Mouse (Mus musculus) brain, embryonic 18.5 days (tissue): Measurements from ENCODE around the gene Calhm1.

Experiments
- DNase-seq: peaks from one replicate; pipeline ENCODE4 v3.0.0-alpha.2; 2012; ENCODE audit warnings: low read depth, low spot score

Gene Calhm1

DNA sequence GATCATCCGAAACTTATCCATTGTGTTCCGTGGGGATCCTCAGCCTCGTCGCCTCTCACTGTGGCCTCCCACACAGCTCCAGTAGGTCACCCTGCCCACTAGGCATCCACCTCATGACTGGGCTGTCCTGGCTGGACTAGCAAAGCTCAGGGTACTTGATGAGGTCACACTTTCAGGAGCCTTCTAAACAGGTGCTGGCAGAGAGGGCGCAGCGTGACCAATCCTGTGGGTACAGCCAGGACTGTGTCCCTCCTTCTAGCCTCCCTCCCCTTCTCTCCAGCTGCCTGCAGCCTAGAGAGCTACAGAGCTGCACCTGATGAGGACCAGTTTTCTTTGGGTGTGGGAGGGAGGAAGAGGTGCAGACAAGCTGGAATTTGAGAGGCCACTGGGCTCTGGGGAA, at the start of gene Calhm1:
Gene Calhm1, minus strand, starts transcription at position 101 of the 400 bp plus-strand sequence.
- no peak for DNase-seq

DNA sequence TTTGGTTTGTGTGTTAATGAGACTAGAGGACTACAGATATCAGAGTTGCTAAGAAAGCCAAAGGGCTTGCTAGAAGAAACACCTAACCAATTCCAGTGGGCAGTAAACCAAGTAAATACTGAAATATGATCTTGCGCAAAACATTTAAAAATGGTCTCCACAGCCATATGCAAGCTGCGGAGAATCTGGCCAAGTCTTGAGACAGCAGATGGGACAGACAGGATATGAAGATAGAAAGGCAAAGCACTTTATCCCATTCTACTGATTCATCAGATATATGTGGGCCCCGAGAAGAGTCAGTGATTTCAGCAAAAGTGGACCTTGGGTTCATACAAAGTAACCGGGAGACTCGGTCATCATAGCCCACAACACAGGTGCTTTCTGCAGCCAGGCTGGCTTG, 48.1 kb upstream of the Calhm1 start:
- DNase-seq: no peak

GRCm38 (mm10) chr19:47188515-47189128, 44.6 kb upstream of the Calhm1 start:
- no peak for DNase-seq

GRCm38 (mm10) chr19:47186514-47187275, 42.6 kb upstream of the Calhm1 start:
- DNase-seq: no peak

GRCm38 (mm10) chr19:47184736-47185135, 40.7 kb upstream of the Calhm1 start:
- DNase-seq: no peak

DNA sequence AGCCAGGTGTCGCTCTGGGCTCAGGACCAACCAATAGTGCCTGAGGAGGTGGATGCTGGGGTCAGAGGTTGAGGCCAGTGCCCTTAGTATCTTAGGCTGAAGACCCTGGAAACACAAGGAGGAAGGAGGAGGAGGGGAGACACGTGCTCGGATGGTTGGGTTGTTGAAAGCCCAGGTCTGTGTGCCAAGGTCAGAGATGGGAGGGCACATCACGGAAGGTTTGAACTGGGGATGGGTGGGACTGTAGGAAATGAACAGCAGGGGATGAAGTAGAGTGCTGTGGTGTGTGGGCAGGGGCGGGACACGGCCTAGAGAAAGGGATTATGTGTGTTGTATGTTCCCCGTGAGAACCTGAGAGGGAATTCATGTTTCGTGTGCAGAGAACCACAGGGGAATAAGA, 40.2 kb upstream of the Calhm1 start:
- no peak for DNase-seq

DNA sequence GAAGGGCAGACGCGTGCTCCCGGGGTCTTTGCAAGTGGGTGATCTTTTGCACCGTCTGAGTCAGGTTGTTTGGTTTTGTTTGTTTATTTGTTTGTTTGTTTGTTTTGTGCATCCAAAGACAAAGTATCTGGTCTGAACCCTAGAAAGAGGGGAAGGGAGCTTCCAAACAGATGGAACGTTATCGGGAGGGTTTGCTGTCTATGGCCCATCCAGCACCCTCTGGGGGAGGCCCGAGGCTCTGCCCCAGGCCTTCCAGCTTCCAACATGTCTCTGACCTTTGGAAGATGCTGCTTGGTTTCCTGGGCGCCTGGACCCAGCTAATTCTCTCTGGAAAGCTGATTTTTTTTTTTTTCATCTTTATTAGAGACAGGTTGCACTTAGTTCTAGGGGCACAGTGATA, 36.0 kb upstream of the Calhm1 start:
- no peak for DNase-seq

GRCm38 (mm10) chr19:47179272-47179809, 35.3 kb upstream of the Calhm1 start:
- DNase-seq: no peak

DNA sequence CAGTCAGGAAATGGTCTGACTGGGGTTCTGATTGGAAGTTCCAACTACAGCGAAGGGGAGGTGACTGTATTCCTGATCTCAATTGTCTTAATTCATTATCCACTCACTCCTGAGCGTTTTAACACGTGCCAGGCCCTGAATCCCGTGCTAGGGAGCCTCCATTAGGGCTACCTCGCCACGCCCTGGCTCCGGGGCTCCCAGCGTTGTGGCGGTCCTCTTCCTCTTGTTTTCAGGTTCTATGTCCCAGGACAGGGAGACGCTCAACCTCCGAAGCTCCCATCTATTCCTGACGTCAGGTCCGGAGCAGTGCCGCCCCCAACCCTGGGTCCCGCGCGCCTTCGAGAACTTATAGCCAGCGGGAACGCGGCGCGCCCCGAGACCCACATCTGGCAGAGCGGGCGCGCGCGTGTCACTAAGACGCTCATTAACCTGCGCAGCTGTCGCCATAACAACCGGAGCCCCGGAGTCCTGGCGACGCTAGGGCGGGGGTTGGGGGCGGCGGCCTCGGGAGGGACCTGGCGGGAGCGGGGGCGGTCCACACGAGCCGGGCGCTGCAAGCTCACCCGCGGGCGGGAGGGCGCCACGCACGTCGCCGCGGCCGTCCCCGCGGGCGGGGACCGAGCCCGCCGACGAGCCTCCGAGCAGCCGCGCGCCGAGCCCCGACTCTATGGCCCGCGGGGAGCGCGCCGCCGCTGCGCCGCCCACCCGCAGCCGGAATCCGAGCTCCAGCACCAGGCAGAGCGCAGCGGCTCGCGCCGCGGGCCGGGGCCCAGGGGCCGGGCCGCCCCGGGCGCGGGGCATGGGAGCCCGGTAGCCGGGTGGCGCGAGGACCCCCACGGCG, 34.6 kb upstream of the Calhm1 start, which contains the start of gene Neurl1a:
Gene Neurl1a, plus strand, starts transcription at position 390 of the 841 bp plus-strand sequence.
- no peak for DNase-seq

DNA sequence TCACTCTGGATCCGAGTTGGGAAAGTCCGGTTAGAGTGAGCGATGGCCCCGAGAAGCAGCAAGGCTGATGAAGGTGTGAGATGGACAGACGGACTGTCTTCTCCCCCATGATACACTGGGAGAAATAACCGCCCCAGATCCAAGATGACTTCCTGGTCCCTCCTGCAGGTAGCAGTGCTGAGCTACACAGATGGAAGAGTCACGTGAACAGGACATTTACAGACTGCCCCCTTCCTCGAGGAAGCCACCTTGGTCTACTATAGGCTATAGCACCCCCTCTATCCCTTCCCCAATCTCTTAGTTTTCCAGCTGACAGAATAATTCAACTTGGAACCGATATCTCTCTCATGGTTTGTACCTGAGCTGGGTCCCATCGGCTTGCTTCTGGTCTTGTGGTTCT, 33.9 kb upstream of the Calhm1 start:
- no peak for DNase-seq

- no peak for DNase-seq
These were observed 33.0 kb upstream of the Calhm1 start for GRCm38 (mm10) chr19:47176916-47177505.

DNA sequence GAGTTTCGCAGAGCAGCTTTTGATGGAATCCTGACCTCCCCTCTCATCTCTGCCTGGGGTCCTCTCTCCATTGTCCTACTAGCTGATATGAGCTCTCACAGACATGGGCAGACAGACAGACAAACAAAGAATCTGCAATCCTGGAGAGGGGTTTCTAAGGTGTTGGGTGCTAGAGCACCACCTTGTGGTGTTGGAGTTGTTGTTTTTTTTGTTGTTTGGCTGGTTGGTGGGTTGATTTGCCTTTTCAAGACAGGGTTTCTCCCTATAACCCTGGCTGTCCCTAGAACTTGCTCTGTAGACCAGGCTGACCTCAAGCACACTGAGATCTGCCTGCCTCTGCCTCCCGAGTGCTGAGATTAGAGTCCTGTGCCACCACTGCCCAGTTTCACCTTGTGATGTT, 31.4 kb upstream of the Calhm1 start:
- DNase-seq: no peak

DNA sequence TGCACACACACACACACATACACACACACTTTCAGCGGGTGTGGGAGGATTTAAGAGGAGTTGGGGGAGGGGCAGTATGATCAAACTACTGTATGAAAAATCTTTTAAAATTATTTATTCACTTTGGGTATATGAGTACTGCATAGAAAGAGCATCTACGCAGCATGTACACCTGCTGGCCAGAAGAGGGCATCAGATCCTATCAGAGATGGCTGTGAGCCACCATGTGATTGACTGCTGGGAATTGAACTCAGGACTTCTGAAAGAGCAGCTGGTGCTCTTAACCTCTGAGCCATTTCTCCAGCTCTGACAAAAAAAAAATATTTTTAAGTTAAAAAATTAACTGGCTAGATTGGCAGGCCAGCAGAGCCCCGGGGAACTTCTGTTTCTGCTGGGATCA, 30.5 kb upstream of the Calhm1 start:
- DNase-seq: no peak

- no peak for DNase-seq
These were observed 24.8 kb upstream of the Calhm1 start for GRCm38 (mm10) chr19:47168793-47169412.

GRCm38 (mm10) chr19:47168223-47168622, 24.2 kb upstream of the Calhm1 start:
- no peak for DNase-seq

GRCm38 (mm10) chr19:47167617-47168214, 23.7 kb upstream of the Calhm1 start:
- DNase-seq: no peak

- no peak for DNase-seq
These were observed 22.7 kb upstream of the Calhm1 start for GRCm38 (mm10) chr19:47166758-47167157.

- DNase-seq: no peak
These were observed 19.2 kb upstream of the Calhm1 start for GRCm38 (mm10) chr19:47163176-47163744.

GRCm38 (mm10) chr19:47161669-47162068, 17.6 kb upstream of the Calhm1 start:
- no peak for DNase-seq

DNA sequence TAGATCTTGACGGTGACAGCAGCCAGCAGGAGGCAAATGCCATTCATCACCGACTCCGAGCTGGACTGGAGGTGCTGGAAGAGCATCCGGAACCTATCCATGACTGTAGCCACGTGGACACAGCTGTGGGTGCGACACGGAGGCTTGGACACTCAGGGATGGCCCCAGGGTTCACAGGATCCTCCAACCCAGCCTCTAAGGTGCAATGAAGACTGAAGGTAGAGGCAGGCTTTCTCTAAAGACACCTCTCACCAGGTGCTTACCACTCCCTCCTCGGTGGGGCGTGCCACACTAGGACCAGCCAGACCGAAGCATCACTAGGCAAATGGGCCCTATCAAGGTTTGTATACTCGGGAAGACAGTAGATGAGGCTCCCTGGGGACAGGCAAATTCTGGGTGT, 13.6 kb upstream of the Calhm1 start, which contains the start of gene Calhm3:
Gene Calhm3, minus strand, starts transcription at position 101 of the 400 bp plus-strand sequence.
- DNase-seq: no peak
